Mouse (Mus musculus) naive thymus-derived CD4-positive, alpha-beta T cell, adult 5 months (primary cell): ENCODE results near the gene Opa3. TPM values are rescaled to one million over a fixed set of nuclear protein-coding genes. Genes with fewer than 3 reads are reported as not detected.

ENCODE experiments used
- polyA plus RNA-seq: library from polyadenylated mRNA; unstranded; fragments of 100-300 nt; shearing (Covaris generic); gene quantifications from one replicate; pipeline ENCODE4 v1.2.1, GENCODE M21; 2017

Gene Opa3
- 47.3 TPM for polyA plus RNA-seq

GRCm38 (mm10) chr7:19227883-19228792, at the start of gene Opa3:
Gene Opa3, plus strand, starts transcription at chr7:19228334.

GRCm38 (mm10) chr7:19211996-19212755, 16.0 kb upstream of the Opa3 start, which contains the start of gene Gpr4:
Gene Gpr4, plus strand, starts transcription at chr7:19212538.

GRCm38 (mm10) chr7:19271238-19272172, 43.4 kb downstream of the Opa3 start, which contains the start of gene Vasp:
Gene Vasp, minus strand, starts transcription at chr7:19271817.

GRCm38 (mm10) chr7:19279581-19280114, 51.5 kb downstream of the Opa3 start, which contains the start of gene Ppm1n:
Gene Ppm1n, minus strand, starts transcription at chr7:19280064.

GRCm38 (mm10) chr7:19282385-19282784, 54.3 kb downstream of the Opa3 start, which contains the start of gene Rtn2:
Gene Rtn2, plus strand, starts transcription at chr7:19282624.

Other genes with a start within 250 kb of the Opa3 start
- not detected for gene Nanos2, start 240.9 kb upstream of the Opa3 start, polyA plus RNA-seq
- gene Mypop, start 237.1 kb upstream of the Opa3 start, polyA plus RNA-seq, result 5.7 TPM
- gene Irf2bp1, start 224.3 kb upstream of the Opa3 start, polyA plus RNA-seq, result 40.1 TPM
- not detected for gene Foxa3, start 204.8 kb upstream of the Opa3 start, polyA plus RNA-seq
- 23.5 TPM for gene Sympk, start 204.0 kb upstream of the Opa3 start, polyA plus RNA-seq
- not detected for gene Rsph6a, start 173.6 kb upstream of the Opa3 start, polyA plus RNA-seq
- not detected for gene Dmwd, start 152.1 kb upstream of the Opa3 start, polyA plus RNA-seq
- not detected for gene Dmpk, start 144.5 kb upstream of the Opa3 start, polyA plus RNA-seq
- gene Six5, start 133.7 kb upstream of the Opa3 start, polyA plus RNA-seq, result not detected
- not detected for gene Gm4969, start 110.0 kb upstream of the Opa3 start, polyA plus RNA-seq
- 11.7 TPM for gene Fbxo46, start 108.5 kb upstream of the Opa3 start, polyA plus RNA-seq
- gene Qpctl, start 79.0 kb upstream of the Opa3 start, polyA plus RNA-seq, result 11.9 TPM
- gene Snrpd2, start 78.6 kb upstream of the Opa3 start, polyA plus RNA-seq, result 31.4 TPM
- gene Gipr, start 62.2 kb upstream of the Opa3 start, polyA plus RNA-seq, result not detected
- 14.0 TPM for gene Eml2, start 51.9 kb upstream of the Opa3 start, polyA plus RNA-seq
- gene Gpr4, start 15.8 kb upstream of the Opa3 start, polyA plus RNA-seq, result 0.16 TPM
- gene Vasp, start 43.5 kb downstream of the Opa3 start, polyA plus RNA-seq, result 193 TPM
- not detected for gene Ppm1n, start 51.7 kb downstream of the Opa3 start, polyA plus RNA-seq
- not detected for gene Rtn2, start 54.3 kb downstream of the Opa3 start, polyA plus RNA-seq
- 7.9 TPM for gene Fosb, start 81.7 kb downstream of the Opa3 start, polyA plus RNA-seq
- 67.3 TPM for gene Ercc1, start 116.4 kb downstream of the Opa3 start, polyA plus RNA-seq
- gene Cd3eap, start 131.1 kb downstream of the Opa3 start, polyA plus RNA-seq, result 9.8 TPM
- gene Ppp1r13l, start 131.4 kb downstream of the Opa3 start, polyA plus RNA-seq, result 0.25 TPM
- 9.8 TPM for gene Ercc2, start 153.7 kb downstream of the Opa3 start, polyA plus RNA-seq
- 11.8 TPM for gene Klc3, start 175.8 kb downstream of the Opa3 start, polyA plus RNA-seq
- gene Ckm, start 176.4 kb downstream of the Opa3 start, polyA plus RNA-seq, result not detected
- gene Mark4, start 230.5 kb downstream of the Opa3 start, polyA plus RNA-seq, result 8.7 TPM
- not detected for gene Exoc3l2, start 235.0 kb downstream of the Opa3 start, polyA plus RNA-seq